Mouse (Mus musculus): ENCODE measurements around the gene Noct. TPM values are rescaled to one million over a fixed set of nuclear protein-coding genes. Genes with fewer than 3 reads are reported as not detected.

Noct gene
- total and polyA plus RNA-seq, 3 experiments = 8.7 to 13.8 (median 12.0) TPM

- H3K79me2 ChIP-seq (replicated peaks; ENCODE audit: control insufficient read depth, extremely low read depth, insufficient read depth, poor library complexity, severe bottlenecking) = peaks cover 3% of the 10 kb centered on the region; the same call in 1 of the 2 replicates
- no peaks in the 10 kb centered on the region for H3K9me3 ChIP-seq (replicated peaks; ENCODE audit: low read length)
- H3K27me3 ChIP-seq (replicated peaks) = no peaks in the 10 kb centered on the region
- no peak overlapping the region for H3K27ac ChIP-seq (ENCODE audit: insufficient read depth, low read depth)
- in situ Hi-C loops (cut with MboI; ENCODE audit: low pct_ligation_motif_present, low pct_unique_long_range_greater_than_20kb, low sequenced_read_pairs) = loop anchor here (10.0 kb wide), 2 partner anchors 53 to 133 kb away; no protein-coding TSS in a partner anchor
- TF ChIP-seq MYC (IDR thresholded peaks at IDR 0.05; ENCODE audit: low read depth, low read length) (no peak), CHD1 (IDR thresholded peaks at IDR 0.05; ENCODE audit: low read depth, low read length) (no peak), USF2 (conservative IDR thresholded peaks at IDR 0.05; ENCODE audit: low read depth, low read length) (no peak), UBTF (IDR thresholded peaks at IDR 0.05; ENCODE audit: low read depth, low read length) (no peak), MEF2A (IDR thresholded peaks at IDR 0.05; ENCODE audit: borderline replicate concordance, low read depth, low read length) (no peak), BHLHE40 (IDR thresholded peaks at IDR 0.05; ENCODE audit: low read depth, low read length) (no peak), MAZ (IDR thresholded peaks at IDR 0.05; ENCODE audit: low read depth, low read length) (no peak), SIN3A (IDR thresholded peaks at IDR 0.05; ENCODE audit: low read length) (no peak), USF1 (IDR thresholded peaks at IDR 0.05; ENCODE audit: low read depth, low read length) (no peak), MAX (IDR thresholded peaks at IDR 0.05; ENCODE audit: low read length) (no peak), ZNF384 (IDR thresholded peaks at IDR 0.05; ENCODE audit: low read depth, low read length) (no peak), HCFC1 (IDR thresholded peaks at IDR 0.05; ENCODE audit: low read depth, low read length) (no peak), CHD2 (IDR thresholded peaks at IDR 0.05; ENCODE audit: low read length) (no peak)
- no peak for DNase-seq (ENCODE audit: extremely low read depth)
- no peak overlapping the region for H3K9ac ChIP-seq (ENCODE audit: insufficient read depth, low read depth)
- dilution Hi-C loops (cut with MboI; ENCODE audit: extremely low pct_ligation_motif_present, extremely low pct_unique_long_range_greater_than_20kb, low sequenced_read_pairs) = no loop called here
- H3K4me2 ChIP-seq (ENCODE audit: insufficient read depth, low read depth, poor library complexity, severe bottlenecking) = no peak overlapping the region
- H3K36me3 ChIP-seq (replicated peaks in 1 of 2; ENCODE audit: control insufficient read depth in 1 of 2, insufficient read depth in 1 of 2, low read length in 1 of 2) = peaks cover 0 to 53% of the 10 kb centered on the region in 2 experiments
- peaks cover 2 to 30% of the 10 kb centered on the region in 2 experiments; a peak in 3 of 4 replicates for H3K4me1 ChIP-seq (ENCODE audit: control insufficient read depth in 1 of 2, insufficient read depth in 2 of 2)
- H3K4me3 ChIP-seq (replicated peaks in 1 of 3; ENCODE audit: low read depth in 2 of 3, low read length in 2 of 3, poor library complexity in 1 of 3) = no peak overlapping the region
These were observed 7.3 kb downstream of the Noct start for GRCm38 (mm10) chr3:51231499-51231898.

DNA sequence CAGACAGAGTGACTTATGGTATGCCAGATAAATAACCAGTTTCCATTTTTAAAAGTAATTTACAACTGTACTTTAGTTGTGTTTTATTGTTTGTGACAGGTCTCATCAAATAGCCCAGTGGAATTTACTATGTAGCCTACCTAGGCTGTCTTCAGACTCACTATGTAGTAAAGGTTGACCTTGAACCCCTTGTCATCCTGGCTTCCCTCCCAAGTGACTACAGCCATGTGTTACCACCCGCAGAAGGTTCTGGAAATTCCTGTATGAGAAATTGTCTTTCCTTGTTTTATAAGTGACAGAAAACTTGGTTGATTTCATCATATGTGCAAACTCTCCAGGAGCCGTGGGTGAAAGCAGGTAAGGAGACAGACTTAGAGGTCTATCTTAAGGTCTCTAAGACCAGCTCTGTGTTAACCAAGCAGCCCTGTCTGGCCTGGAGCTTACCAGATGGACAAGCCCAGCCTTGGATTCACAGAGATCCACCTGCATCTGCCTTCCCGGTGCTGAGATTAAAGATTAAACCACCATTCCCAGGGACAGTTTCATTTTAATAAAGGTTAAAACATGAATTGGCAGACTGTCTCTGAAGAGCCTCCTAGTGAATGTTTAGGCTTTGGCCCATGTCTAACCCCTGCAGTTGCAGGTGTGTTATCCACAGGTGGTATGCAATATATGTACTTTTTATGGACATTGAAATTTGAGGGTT, 8.1 kb downstream of the Noct start:
- Histone ChIP-seq H3K4me2 (ENCODE audit: insufficient read depth, low read depth, poor library complexity, severe bottlenecking) (no peak overlapping the region), H3K36me3 (replicated peaks in 1 of 2; ENCODE audit: control insufficient read depth in 1 of 2, insufficient read depth in 1 of 2, low read length in 1 of 2) (peaks cover 0 to 56% of the 10 kb centered on the region in 2 experiments), H3K9ac (ENCODE audit: insufficient read depth, low read depth) (no peak overlapping the region), H3K4me3 (replicated peaks in 1 of 3; ENCODE audit: low read depth in 2 of 3, low read length in 2 of 3, poor library complexity in 1 of 3) (no peak overlapping the region), H3K27ac (ENCODE audit: insufficient read depth, low read depth) (no peak overlapping the region), H3K9me3 (replicated peaks; ENCODE audit: low read length) (no peaks in the 10 kb centered on the region), H3K27me3 (replicated peaks) (no peaks in the 10 kb centered on the region), H3K79me2 (replicated peaks; ENCODE audit: control insufficient read depth, extremely low read depth, insufficient read depth, poor library complexity, severe bottlenecking) (peaks cover 5% of the 10 kb centered on the region), H3K4me1 (ENCODE audit: control insufficient read depth in 1 of 2, insufficient read depth in 2 of 2) (peaks cover 2 to 22% of the 10 kb centered on the region in 2 experiments; a peak in 2 of 4 replicates)
- in situ Hi-C loops (cut with MboI; ENCODE audit: low pct_ligation_motif_present, low pct_unique_long_range_greater_than_20kb, low sequenced_read_pairs) = loop anchor here (10.0 kb wide), 2 partner anchors 52 to 132 kb away; no protein-coding TSS in a partner anchor
- dilution Hi-C loops (cut with MboI; ENCODE audit: extremely low pct_ligation_motif_present, extremely low pct_unique_long_range_greater_than_20kb, low sequenced_read_pairs) = no loop called here
- no peak for DNase-seq (ENCODE audit: extremely low read depth)
- TF ChIP-seq IRF4 (IDR thresholded peaks at IDR 0.05; ENCODE audit: low read depth, low read length) (no peak), MAZ (IDR thresholded peaks at IDR 0.05; ENCODE audit: low read depth, low read length) (no peak), MEF2A (IDR thresholded peaks at IDR 0.05; ENCODE audit: borderline replicate concordance, low read depth, low read length) (no peak)

Data from CH12.LX (cell line).